Mouse (Mus musculus) gastrocnemius, postnatal 4 days (tissue): ENCODE results near the gene Casp8. TPM values are rescaled to one million over a fixed set of nuclear protein-coding genes. Genes with fewer than 3 reads are reported as not detected.
"Not testable (repeated sequence)": the region's sequence is repeated elsewhere in the genome, so short reads cannot be mapped to it uniquely, and the experiment has no call there.

Experiments used
- DNase-seq, 2 experiments: peaks; one replicate each; pipeline ENCODE4 v3.0.0; 2021 to 2022; ENCODE audit warnings: low spot score in 2 of 2, mixed read lengths in 2 of 2
- total RNA-seq, 2 experiments: library from RNA; stranded (reverse); gene quantifications; 2 replicates each; pipeline ENCODE4 v1.2.3; 2021

Gene Casp8
- total RNA-seq, 2 experiments from 2014 or later = 14.2 to 16.2 TPM

- DNase-seq = no peak
Observed at GRCm38 (mm10) chr1:58797370-58797769, 2.2 kb downstream of the Casp8 start.

GRCm38 (mm10) chr1:58798911-58799310 is 3.7 kb downstream of the Casp8 start:
- no peak for DNase-seq

DNA sequence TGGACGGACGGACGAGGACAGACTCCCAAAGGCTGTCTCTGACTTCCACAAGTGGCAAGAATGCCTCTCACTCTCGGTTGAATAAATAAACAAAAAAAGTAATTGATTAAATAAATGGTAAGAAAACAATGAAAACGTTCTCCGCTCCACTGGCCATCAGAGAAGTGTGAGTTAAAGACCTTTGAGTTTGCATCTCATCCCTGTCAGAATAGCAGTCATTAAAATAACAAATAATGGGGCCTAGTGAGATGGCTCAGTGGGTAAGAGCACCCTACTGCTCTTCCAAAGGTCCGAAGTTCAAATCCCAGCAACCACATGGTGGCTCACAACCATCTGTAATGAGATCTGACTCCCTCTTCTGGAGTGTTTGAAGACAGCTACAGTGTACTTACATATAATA is 5.5 kb downstream of the Casp8 start:
- not testable (repeated sequence) for DNase-seq

- no peak for DNase-seq
Observed at GRCm38 (mm10) chr1:58801558-58802285, 6.5 kb downstream of the Casp8 start.

DNA sequence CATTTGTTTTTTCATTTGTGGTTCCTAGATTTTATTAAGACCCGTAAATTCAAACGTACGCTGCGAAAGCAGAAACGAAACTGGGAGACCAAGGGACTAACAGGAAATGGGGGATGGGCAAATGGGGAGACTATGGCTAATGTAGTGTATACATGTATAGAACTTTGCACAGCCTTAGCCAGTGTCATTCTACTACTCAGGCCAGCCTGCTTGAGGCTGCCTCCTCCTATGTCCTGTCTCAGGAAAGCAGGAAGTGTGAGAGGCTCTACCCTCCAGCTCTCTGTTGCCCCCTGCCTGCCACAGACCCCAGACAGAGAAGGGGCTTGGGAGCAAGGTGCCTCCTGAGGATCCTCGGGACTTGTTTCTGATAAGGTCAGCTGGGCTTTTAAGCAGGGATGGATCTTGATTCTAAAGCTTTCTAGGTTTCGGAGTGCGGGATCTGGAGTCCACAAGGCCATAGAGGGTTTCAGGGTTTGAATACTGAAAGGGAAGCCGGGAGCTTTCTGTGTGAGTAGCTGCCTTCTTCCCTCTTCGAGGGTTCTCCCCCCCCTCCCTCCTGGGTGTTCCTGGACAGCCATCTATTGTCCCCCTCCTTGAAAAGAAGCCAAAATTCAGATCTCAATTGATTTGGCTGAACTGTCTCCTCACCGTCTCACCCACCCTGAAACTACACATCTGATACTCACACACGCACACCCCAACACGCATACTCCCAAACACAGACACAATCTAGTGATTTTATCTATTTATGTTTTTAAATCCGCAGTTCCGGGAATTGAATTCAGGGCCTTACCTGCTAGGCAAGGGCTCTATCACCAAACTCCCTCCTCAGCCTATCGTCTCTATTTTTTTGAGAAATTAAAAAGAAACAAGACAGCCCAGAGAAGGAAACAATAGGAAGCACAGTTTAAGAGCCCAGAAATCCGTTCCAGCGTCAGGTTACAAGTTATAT is 7.4 kb downstream of the Casp8 start:
- peak in 1 of 2 experiments; percentile 39 for DNase-seq

- no peak for DNase-seq
Observed at GRCm38 (mm10) chr1:58803531-58803930, 8.4 kb downstream of the Casp8 start.

DNA sequence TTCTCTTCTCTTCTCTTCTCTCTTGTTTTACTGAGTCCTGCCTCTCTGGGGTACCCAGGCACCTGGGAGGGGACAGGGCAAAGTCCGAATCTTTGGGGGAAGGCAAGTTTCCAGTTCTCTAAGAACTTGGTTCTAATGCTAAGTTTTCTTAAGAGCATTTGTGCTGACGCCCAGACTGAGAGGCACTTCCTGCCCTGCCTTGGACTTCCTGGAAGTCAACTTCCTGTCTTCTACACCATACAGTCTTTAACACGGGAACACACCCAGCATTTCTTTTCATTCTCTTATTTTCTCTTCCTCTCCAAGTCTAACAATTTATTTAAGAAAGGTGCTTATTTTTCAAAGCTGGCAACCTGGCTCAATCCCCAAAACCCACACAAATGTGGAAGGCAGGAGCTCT is 11.5 kb downstream of the Casp8 start:
- DNase-seq = no peak

GRCm38 (mm10) chr1:58826319-58826718 is 31.1 kb downstream of the Casp8 start:
- no peak for DNase-seq

DNA sequence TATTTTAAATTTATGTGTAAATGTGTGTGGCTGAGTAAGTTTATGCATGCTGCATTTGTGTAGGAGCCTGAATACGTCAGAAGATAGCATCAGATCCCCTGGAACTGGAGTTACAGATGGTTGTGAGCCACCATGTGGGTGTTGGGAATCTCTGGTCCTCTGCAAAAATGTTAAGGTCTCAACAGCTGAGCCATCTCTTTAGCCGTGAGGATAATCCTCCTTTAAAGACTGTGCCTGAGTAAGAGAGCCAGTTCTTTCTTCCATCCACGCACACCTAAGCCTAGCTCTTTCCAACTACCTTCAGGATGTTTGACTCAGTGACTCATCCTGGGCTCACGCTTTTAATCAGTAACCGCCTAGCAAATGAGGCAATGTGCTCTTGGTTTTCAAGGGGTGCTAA is 35.6 kb downstream of the Casp8 start:
- DNase-seq = no peak

DNA sequence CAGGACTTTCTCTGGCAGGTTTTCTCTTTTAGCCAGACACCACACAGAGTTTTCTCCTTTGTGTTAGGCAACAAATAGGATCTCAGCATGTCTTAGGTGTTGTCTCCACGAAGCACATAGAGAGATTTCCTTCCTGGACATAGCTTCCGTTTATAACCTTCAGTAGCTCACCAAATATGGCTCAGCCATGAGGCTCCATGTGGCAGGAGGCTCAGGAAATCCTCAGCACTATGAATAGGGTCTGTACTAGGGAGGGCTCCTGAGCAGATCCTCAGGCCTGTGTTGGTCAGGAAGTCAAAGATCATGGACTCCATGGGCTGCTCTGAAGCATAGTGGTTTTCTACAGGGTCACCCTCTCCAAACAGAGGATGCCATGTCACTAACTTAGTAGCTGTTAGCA is 37.0 kb downstream of the Casp8 start:
- DNase-seq = no peak

- DNase-seq = not testable (repeated sequence)
Observed at GRCm38 (mm10) chr1:58856811-58857210, 61.6 kb downstream of the Casp8 start.

GRCm38 (mm10) chr1:58859131-58859530 is 64.0 kb downstream of the Casp8 start:
- DNase-seq = not testable (repeated sequence)

GRCm38 (mm10) chr1:58859738-58860365 is 64.7 kb downstream of the Casp8 start:
- DNase-seq = not testable (repeated sequence)

- DNase-seq = not testable (repeated sequence)
Observed at GRCm38 (mm10) chr1:58860586-58860985, 65.4 kb downstream of the Casp8 start.

GRCm38 (mm10) chr1:58876500-58876899 is 81.3 kb downstream of the Casp8 start:
- DNase-seq = peak in 1 of 2 experiments; percentile 4

- DNase-seq = not testable (repeated sequence)
Observed at GRCm38 (mm10) chr1:58879291-58879690, 84.1 kb downstream of the Casp8 start.

DNA sequence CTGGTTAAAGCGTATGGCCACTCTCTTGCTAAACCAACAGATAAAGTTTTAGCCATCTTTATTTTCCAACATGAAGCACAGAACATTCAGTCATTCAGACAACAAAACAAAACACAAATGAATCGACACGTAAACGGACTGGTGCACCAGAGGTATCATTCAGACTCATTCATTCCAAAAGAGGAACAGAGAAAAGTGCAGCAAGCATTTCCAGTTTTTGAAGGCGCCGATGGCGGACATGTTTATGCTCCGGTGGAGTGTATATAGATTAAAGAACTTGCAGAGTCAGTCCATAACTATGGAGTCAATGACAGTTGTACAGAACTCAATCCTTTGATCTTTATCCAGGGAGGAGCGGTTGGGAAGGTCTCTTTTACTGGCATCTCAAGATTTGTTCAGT is 88.1 kb downstream of the Casp8 start:
- DNase-seq = peak in 1 of 2 experiments; percentile 2

DNA sequence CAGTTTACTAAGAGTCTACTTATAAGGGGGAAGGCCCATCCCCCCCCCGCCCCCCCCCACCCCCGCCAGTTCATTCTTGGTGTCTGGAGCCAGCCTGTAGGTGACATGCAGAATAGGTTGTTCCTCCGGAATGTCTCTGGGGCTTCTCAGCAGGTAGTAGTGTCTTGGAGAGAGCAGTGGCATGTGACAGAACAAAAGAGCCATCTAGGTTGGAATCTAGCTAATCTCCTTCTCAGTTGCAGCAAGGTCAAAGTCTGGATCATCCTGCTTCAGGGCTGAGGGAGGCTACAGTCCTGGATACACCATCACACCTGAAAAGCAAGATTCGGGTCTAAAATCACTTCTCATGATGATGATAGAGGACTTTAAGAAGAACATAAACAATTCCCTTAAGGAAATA is 90.5 kb downstream of the Casp8 start:
- DNase-seq = peak in 1 of 2 experiments; percentile 1

DNA sequence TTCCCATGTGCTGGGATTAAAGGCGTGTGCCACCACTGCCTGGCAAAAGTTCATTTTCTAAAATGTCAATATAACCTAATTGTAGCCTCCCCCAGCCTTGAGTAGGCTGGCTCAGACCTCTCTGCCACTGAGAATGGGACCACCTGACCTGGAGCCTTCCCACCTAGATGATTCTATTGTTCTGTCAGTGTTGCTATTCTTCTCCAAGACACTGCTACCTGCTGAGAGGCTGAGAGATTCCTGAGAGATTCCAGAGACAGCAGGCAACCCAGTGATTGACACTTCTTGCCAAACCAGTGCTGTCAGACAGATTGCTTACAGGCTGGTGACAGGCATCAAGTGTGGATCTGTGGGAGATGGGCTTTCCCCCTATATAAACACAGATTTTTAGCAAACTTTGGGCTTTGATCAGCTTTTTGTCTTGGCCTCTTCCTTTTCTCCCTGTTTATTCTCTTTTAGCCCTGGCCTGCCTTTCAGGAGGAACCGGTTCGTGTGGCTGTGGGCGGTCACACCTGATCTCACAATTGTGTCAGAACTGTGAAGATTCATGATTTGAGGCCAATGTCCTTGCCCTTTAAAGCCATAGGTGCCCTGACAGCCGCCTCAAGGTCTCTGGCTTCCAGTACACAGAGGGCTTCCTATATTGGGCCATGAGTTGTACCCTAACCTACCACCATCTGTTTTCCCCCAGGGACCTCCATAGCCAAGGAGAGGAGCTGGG is 94.8 kb downstream of the Casp8 start:
- peak in 1 of 2 experiments; percentile 3 for DNase-seq

DNA sequence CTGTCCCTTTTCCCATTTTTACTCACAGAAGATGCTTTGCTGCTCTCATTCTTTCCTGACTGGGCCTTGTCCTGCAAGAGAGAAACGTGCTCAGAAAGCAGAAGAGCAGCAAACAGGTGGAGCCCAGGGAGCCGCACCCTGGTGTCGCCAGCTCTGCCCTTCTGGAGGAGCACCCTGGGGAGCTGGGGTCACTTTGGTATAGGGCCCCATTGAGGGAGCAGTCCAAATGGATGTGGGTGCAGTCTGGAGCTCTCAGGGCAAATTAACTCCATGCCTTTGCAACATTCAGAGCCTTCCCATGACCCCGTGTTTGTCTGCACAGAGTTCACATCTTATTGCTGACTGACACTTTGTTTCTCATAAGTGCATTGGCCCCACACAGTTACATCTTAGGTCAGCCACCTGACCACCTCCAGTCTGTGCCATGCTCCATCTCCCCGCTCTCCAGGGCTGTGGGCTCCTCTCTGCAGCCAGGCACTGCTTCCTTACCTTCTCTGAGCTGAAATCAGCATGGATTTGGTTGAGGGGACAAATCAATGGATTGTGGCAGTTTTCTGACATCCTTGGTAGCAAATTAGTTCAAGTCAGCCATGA is 95.6 kb downstream of the Casp8 start:
- peak in 1 of 2 experiments; percentile 2 for DNase-seq
